Mouse (Mus musculus): ENCODE results near the gene Arid4a. TPM values are rescaled to one million over a fixed set of nuclear protein-coding genes. Genes with fewer than 3 reads are reported as not detected.
"Not testable (repeated sequence)": the region's sequence is repeated elsewhere in the genome, so short reads cannot be mapped to it uniquely, and the experiment has no call there.

The Arid4a gene
- total RNA-seq, 2 experiments from 2014 or later: 8.4 to 8.5 TPM

DNA sequence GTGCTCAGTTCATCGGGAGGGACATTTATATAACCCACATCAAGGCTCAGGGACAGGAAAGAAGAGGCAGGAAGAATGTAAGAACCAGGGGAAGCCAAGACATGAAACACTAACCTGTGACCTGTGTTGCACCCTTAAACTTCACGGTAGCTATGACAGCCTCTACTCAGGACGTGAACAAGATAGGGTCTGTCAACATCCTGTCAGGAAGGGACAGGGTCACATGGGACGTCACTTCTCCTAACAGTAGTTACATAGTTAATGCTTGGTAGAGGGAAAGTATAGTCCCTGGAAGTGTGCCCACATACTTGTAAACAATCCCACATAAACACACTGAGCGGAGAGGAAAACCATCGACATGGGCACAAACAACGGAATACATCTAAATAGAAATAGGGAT, 8.9 kb upstream of the Arid4a start:
- intact Hi-C loops (cut with DNase I; ENCODE audit: low total_unique reads): no loop called here
- DNase-seq: no peak

DNA sequence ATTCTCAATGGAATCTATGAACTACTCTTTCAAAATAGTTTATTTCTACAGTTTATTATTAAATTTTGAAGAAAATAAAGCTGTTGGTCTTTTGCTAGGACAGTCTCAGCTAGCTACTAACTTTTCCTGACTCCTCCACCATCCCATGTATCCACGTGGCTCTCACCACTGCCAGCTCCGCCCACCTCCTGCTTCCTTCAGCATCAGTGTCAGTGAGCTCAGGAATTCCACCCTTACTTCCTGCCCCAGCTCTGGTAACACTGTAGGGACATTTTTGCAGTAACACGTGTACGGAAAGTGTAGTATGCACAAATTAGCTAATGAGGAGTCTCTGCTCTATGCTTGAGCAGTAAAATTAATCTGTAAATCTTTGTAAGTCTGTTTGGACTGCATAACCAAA, 6.0 kb upstream of the Arid4a start:
- DNase-seq: peak; percentile 29
- intact Hi-C loops (cut with DNase I; ENCODE audit: low total_unique reads): no loop called here

DNA sequence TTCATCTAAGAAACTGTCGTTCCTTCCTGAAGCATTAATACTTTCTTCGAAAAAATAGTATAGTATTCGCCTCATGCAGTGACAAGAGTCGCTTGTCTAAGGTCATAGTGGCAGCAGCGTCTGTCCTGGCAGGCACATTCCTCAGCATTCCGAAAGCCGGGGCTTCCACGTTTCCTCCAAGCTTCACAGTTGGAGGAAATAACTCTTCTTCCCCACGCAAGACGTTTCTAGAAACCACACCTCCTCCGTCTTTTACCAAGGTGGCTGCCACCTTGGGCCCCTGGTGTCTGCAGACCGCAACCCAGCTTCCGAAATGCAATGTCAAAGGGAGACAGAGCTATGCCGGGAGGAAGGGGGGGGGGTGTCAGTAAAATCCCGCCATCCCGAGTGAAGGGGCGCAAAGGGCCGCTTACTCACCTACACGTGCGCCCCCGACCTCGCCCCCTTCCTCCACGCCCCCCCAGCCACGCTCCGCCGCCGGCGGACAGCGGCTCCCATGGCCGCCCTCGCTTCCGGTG, 886 bp upstream of the Arid4a start:
- intact Hi-C loops (cut with DNase I; ENCODE audit: low total_unique reads): no loop called here
- peak; percentile 75 for DNase-seq

DNA sequence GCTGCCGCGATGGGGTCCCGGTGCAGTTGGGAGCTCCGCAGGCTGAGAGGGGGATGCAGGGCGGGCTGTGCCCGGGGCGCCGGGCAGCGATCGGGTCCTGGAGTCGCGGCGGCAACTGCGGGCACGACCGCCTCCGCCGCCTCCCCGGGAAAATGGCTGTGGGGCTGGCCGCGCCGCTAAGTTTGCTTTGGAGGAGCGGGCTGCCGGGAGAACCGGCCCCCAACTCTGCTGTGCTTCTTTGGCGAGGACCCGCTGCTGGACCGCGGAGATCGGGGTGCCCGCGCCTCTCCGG, 367 bp downstream of the Arid4a start:
- no peak for DNase-seq
- intact Hi-C loops (cut with DNase I; ENCODE audit: low total_unique reads): no loop called here

DNA sequence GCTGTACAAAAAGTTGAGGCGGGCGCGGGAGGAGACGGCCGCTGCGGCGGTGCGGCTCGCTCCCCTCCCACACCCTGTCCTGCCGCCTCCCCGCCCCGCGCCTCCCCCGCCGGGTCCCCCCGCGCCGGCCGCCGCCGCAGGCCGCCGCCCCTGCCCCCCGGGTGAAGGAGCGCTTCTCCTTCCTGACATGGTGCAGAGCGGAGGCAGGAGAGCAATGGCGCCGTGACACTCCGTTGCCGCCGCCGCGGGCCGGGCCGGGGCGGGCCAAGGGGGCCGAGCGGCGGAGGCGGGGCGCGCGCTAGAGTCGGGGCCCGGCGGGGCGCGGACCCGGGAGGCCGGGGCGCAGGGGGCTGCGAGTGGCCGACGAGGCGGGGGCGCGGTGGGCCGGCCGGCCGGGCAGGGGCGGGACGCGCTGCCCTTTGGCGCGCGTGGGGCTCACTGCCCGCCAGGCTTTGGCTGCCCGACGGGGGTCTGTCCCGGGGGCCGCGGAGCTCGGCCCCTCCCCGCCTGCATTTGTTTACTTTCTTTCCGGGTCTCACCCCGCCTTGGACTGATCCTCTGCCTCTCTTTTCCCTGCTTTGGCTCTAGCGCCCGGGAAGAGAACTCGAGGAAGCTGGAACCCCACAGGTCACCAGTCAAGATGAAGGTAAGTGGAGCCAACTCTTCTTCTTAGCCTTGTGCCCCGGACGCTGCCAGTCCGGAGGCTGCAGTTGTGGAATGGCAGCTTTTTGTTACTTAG, 882 bp downstream of the Arid4a start:
- peak; percentile 43 for DNase-seq
- intact Hi-C loops (cut with DNase I; ENCODE audit: low total_unique reads): no loop called here

DNA sequence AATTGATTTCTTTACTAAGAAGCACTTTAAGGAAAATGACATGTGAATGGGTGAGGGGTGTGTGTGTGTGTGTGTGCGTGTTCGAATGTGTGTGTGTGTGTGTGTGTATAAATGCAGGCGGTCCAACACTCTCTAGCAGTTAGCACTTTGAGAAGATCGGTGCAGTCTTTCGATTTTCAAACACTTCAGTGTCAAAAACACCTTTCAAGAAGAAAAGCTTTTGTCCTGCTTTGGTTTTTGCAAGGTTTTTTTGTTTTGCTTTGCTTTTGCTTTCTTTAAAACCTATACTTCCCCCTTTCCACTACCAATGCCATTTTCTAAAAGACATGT, 1.4 kb downstream of the Arid4a start:
- intact Hi-C loops (cut with DNase I; ENCODE audit: low total_unique reads): no loop called here
- DNase-seq: no peak

DNA sequence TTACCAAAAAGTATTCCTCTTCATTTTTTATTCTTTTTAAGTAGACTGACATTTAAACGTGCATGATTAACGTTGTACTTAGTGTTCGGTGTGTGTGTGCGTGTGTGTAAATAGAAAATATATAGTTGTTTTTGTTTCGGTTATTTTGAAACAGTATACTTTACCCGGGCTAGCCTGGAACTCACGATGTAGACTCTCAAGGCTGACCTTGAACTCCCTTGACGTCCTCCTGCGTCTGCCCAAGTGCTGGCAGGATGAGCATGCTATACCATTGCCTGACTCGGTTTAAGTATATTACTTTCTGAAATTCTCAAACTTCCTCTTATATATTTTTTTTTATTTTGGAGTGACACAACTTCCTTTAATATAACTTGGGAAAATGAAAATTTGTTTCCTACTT, 2.0 kb downstream of the Arid4a start:
- intact Hi-C loops (cut with DNase I; ENCODE audit: low total_unique reads): no loop called here
- no peak for DNase-seq

DNA sequence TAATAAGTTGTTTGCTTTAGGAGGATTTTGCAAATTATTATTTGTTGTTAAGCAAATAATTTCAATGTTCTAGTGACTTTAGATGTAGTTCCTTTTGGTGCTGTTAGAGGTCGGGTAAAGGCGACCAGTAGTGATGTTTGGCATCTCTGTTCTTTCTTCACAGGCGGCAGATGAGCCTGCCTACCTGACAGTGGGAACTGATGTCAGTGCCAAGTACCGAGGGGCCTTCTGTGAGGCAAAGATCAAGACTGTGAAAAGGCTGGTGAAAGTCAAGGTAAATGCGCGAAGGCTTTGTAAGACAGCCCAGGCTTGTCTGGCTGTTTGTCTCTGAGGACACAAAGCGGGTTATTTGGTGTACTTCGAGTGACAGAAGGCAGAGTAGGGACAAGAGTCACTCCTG, 3.4 kb downstream of the Arid4a start:
- DNase-seq: no peak
- intact Hi-C loops (cut with DNase I; ENCODE audit: low total_unique reads): no loop called here

DNA sequence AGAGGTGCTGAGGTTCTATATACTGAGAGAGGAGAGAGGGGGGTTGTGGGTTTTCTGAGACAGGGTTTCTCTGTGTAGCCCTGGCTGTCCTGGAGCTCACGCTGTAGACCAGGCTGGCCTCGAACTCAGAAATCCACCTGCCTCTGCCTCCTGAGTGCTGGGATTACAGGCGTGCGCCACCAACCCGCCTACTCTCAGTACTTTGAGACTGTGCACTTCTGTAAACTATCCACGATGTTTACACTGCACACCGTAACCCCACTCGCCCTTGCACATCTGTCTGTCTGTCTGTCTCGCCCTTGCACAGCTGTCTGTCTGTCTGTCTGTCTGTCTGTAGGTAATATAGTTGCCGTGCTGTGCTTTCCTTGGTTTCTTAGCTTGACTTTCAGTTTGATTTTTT, 8.6 kb downstream of the Arid4a start:
- intact Hi-C loops (cut with DNase I; ENCODE audit: low total_unique reads): no loop called here
- DNase-seq: no peak

DNA sequence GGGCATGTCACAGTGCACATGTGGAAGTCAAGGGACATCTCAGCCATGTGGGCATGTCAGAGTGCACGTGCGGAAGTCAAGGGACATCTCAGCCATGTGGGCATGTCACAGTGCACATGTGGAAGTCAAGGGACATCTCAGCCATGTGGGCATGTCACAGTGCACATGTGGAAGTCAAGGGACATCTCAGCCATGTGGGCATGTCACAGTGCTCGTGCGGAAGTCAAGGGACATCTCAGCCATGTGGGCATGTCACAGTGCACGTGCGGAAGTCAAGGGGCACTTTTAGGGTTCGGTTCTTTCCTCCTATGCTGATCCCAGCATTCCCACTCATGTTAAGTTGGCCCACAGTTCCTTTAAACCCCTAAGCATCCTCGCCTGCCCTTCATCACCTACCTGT, 12.5 kb downstream of the Arid4a start:
- intact Hi-C loops (cut with DNase I; ENCODE audit: low total_unique reads); DNase-seq: not testable (repeated sequence)

DNA sequence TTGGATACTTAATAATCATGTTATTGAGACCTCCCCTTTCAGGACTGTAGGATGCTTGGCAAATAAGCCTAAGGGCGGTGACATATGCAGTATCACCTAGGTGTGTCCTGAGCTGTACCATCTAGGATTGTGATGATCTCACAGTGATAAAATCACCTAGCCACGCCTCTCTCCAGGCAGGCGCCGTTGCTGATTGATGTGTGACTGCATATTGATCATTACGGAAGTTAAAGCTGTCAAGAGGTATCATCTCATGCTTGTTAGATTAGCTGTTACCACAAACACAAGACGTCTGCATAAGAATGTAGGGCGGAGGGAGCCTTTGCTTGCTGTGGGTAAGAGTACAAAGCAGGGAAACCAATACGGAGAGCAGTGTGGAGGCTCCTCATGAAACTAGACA, 14.5 kb downstream of the Arid4a start:
- DNase-seq: no peak
- intact Hi-C loops (cut with DNase I; ENCODE audit: low total_unique reads): no loop called here

DNA sequence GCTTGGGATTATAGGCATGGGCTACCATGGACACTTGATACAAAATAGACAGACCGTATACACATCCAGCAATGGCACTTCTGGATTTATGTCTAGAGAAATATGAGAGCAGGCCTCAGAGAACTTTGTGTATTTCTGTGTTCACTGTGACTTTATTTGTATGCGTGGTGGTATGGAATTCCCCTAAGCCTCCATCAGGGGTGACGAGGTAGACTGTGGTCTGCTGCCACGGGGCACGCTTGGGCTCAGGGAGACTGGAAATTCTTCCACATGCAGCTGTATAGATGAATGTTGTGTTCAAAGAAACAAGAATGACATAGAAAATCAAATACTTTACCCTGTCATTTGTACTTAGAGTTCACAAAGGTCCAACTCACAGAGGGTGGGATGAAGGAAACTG, 14.9 kb downstream of the Arid4a start:
- intact Hi-C loops (cut with DNase I; ENCODE audit: low total_unique reads): no loop called here

DNA sequence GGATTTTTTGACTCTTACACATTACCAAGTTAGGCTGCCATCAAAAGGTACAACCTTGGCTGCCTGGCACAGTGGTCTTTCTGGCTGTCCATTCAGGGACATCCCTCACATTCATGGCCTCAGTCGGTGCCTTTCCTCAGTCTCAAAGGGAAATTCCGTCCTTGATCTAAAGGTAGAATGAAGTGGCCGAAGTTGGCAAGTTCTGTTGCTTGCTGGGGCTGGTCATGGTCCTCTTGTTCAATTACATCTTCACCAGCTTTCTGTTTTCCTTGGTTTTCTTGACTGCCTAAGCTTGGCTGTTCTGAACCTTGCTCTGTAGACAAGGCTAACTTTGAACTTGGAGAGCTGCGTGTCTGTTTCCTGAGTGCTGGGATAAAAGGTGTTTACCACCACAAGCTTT, 20.0 kb downstream of the Arid4a start:
- intact Hi-C loops (cut with DNase I; ENCODE audit: low total_unique reads): no loop called here

More for the DNA sequence above, 14.9 kb downstream of the Arid4a start:
- no peak for DNase-seq

DNA sequence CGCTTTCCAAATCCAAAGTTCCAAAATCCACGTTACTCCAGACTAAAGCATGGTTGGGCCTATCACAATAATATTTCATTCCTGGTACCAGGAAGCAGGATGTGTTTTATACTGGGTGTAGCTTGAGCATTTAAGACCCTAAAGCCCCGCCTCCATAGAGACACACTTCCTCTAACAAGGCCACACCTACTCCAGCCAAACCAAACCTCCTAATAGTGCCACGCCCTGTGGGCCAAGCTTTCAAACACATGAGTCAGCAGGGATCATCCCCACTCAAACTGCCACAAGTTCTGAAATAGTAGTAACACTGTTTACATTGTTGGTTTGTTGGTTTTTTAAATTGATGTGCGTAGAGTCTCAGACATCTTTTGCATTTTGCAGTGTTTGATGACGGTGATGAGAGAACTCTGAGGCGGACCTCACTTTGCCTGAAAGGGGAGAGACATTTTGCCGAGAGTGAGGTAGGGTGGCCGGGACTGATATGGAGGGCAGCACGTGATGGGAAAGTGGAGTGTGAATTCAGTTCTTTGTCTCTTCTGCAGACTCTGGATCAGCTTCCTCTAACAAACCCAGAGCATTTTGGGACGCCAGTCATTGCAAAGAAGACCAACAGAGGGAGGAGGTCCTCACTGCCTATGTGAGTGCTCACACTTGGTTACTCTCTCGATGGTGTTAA, 21.1 kb downstream of the Arid4a start:
- no peak for DNase-seq
- intact Hi-C loops (cut with DNase I; ENCODE audit: low total_unique reads): no loop called here

More for the DNA sequence above, 20.0 kb downstream of the Arid4a start:
- no peak for DNase-seq

DNA sequence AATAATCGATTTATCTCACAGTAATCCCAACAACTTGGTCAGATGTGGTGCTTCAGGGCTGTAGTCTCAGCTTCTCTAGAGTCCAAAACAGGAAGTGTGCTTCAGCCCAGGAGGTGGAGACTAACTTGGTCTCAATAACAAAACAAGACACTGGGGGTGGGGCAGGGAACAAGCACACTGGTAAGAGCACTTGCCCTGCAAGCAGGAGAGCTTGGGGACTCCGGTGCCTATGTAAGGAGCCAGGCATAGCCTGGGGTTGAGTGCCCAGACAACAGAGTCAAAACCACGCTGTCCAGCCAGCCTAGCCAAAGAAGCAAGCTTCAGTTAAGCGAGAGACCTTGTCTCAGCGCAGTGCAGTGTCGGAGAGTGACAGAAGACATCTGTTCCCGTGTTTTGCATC, 24.7 kb downstream of the Arid4a start:
- intact Hi-C loops (cut with DNase I; ENCODE audit: low total_unique reads): no loop called here
- DNase-seq: peak; percentile 24

DNA sequence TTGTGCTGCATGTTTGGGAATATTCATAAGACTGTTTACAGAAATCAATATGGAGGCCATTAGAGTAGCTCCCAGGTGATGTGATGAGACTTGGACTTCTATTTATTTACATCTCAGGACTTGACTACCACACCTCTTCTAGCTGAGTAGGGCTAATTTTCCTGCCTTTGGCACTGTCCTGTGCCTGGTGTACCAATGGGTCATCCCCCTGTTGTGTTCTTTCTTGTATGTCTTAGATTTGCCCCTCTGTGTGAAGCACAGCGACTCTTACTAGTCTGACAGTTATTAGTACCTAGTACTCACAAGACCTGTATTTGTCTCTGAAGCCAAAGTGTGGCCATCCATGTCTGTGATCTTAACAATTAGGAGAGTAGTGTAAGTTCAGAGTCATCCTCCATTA, 26.7 kb downstream of the Arid4a start:
- intact Hi-C loops (cut with DNase I; ENCODE audit: low total_unique reads): no loop called here
- DNase-seq: no peak

DNA sequence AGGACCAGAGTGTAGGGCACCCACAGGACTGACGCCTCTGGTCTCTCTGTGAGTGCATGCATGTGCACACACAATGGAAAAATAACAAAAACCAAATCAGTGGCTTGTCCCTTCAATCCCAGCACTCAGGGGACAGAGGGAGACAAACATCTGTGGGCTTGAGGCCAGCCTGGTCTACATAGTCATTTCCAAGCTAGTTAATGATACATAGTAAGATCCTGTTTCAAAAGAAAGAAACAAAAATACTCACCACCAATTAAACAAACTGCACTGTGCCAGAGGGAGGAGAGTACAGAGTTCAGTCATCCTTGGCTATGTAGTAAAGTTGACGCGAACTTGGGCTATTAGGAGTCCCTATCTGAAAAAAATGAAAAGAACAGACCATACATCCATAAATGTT, 27.8 kb downstream of the Arid4a start:
- DNase-seq: no peak
- intact Hi-C loops (cut with DNase I; ENCODE audit: low total_unique reads): no loop called here

DNA sequence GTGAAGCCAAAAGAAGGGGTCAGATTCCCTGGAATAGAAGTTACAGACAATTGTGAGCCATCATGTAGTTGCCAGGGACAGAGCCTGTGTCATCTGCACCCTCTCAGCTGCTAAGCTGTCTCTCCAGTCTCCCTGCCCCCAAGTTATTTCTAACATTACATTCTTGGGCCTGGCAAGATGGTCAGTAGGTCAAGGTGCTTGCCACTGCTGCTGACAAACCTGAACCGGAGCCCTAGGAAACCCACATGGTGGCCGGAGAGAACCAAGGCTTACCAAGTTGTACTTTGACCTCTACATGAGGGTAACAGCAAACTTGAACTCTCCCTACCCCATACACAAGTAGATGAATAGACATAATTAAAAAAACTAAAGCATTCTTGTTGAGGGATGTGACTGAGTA, 28.7 kb downstream of the Arid4a start:
- DNase-seq: no peak

DNA sequence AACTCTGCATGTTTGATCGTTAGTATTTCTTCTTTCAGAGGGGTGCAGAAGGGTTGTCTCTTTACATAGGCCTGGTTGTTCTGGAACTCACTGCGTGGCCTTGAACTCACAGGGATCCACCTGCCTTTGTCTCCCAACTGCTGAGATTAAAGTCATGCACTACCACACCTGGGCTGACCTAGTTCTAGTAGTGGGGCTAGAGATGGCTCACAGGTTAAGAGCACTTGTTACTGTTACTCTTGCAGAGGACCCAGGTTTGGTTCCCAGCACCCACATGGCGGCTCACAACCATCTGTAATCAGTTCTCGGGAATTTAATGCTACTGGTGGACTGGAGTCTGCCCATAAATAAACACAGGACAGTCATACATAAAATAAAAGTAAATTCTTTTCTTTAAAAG, 30.7 kb downstream of the Arid4a start:
- no peak for DNase-seq
- intact Hi-C loops (cut with DNase I; ENCODE audit: low total_unique reads): no loop called here

More for the DNA sequence above, 28.7 kb downstream of the Arid4a start:
- intact Hi-C loops (cut with DNase I; ENCODE audit: low total_unique reads): no loop called here

DNA sequence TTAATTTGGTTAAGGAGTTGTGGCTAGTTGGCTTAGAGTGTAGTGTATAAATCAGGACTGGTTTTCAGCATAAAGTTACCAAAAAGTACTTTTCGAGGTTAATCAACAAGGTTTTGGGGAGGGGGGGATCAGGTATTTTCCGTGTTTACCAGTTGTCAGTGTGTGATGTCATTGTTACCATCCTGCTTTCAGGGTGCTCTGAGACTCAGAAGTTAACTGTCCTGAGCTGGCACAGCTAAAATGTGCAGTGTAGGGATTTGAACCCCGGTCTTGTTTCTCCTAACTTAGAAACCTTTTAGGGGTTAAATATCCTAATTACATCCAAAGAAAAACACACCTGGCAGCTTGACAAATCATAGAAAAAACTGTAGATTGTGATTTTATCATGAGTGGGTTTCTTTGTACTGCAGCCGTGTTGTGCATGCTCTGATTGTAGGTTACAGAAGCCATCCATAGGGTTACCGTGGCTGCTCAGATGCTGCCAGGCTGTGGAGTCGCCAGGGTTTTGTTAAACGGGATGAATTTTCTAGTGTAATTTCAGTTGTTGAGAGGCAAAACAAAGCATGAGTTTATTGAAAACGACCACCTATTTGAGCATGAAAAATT, 31.8 kb downstream of the Arid4a start:
- intact Hi-C loops (cut with DNase I; ENCODE audit: low total_unique reads): no loop called here
- no peak for DNase-seq

DNA sequence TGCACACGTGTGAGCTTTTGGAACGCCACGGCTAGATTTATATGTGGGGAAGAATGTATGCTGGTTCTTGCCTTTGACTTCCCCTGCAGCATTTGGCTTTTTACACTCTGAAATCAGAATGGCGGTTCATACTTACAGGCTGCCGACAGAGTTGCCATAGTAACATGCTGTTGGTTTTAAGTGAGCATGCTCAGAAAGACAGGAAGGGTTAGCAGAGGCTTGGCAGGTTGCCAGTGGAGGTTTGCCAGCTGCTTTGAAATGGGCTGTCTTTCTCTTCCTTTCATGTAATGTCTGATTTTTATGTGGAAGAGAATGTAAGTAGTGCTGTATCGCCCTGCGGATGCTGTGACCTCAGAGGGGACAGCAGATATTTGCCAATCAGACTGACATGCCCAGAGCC, 32.3 kb downstream of the Arid4a start:
- DNase-seq: peak; percentile 90
- intact Hi-C loops (cut with DNase I; ENCODE audit: low total_unique reads): no loop called here
